Mouse (Mus musculus): ENCODE data around the gene Arhgap24.

The Arhgap24 gene

DNA sequence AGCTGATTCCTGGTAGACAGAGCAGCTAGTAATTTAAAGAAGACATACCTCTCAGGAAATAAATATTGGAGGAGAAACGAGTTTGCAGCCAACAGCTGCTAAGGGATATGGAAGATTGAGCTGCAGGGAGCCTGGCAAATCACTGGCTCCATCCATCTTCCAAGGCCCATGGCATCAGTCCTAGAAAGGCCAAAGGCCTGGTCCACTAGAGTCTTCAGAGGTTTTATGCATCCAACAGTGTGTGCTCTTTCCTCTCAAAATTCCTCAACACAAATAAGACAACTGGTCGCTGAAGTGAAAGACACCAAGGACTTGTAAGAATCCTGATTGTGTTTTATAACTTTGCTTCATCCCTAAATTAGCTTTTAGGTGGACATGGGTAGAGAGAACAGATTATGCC, 194.1 kb downstream of the Arhgap24 start:
- DNase-seq (ENCODE audit: low spot score): no peak

DNA sequence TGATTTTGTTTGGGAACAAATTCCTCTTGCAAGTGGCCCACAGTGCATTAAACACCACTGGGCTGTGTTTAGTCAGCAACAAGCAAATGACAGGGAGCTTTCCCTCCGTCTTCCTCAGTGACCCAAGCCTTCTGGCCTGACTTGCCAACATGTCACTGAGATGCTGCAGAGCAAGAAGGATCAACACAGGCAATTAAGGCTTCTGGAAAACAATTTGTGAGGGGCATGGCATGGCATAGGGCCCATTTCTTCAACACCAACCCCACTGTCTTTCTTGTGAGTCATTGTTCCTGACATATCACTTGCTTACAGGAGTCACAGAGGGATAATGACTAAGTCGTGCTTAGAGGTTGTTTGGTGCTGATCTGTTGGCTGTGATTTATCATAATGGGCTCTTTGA, 196.0 kb downstream of the Arhgap24 start:
- DNase-seq (ENCODE audit: low spot score): no peak

DNA sequence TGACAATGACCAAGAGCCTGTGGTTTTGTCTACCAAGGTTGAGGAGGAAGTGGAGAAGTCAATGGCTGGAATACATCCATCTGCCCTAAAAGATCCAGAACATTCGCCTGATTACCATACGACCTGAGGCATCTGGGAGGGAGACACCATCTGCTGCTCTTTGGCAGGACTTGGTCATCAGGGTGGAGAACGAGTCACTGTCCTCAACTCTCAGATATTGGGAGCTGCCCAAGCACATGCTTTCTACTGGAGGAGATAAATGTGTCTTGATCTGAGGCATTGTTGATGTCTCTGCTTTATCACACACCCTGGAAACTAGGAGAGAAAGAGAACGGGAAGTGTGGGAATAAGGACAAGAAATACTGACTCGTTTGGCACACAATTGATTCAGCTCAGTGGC, 206.5 kb downstream of the Arhgap24 start:
- no peak for DNase-seq (ENCODE audit: low spot score)

DNA sequence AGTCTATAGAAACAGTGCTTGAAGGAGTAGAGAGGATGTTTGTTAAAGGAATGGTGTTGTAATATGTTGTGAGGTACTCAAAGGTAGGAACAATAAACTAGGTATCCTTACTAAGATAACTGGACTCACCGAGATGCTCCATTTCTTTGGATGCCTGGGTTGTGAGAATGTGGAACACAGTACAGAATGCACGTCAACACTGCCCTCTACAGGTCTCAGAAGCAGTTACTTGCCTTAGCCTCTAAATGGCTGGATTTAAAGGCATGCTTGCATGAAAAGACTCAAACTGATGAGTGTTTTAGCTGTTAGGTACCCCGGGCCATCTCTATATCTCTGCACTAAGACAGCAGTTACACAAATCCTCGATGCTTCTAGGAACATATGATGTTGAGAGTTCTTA, 211.3 kb downstream of the Arhgap24 start:
- peak; percentile 22 for DNase-seq (ENCODE audit: low spot score)

DNA sequence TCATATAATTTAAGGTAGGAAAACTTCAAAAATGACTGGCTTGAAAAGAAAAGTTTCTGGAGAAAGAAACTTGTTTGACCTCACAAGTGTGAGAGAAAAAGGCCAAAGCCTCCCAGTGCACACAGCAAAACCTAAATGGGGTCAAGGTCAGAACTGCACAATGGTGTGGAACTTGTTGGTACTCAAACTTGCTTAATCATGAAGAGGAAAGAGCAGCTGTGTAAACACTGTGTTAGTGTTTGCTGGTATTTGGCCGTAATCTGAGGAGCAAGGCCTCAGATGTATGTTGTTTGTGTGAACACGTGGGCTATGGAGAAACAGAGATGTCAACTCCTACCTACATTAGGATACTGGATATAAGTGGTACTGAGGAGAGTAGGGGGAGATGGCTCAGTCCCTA, 212.0 kb downstream of the Arhgap24 start:
- no peak for DNase-seq (ENCODE audit: low spot score)

DNA sequence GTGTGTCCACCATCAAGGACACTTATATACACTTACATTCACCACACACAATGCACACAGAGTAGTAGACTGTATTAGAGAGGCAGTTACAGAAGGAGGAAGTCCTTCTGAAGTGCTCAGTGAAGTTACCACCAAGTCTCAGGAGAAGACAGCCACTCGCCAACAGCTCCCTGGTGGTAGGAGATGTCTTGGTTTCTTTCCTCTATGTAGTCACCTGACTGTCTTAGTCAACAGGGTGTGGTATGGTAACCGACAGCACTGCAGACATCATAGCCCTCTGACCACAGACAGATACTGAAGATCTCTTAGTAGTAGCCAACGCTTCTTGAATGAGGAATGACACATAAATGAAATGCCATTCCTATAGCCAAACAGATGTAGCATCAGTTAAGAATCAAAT, 212.7 kb downstream of the Arhgap24 start:
- DNase-seq (ENCODE audit: low spot score): no peak

DNA sequence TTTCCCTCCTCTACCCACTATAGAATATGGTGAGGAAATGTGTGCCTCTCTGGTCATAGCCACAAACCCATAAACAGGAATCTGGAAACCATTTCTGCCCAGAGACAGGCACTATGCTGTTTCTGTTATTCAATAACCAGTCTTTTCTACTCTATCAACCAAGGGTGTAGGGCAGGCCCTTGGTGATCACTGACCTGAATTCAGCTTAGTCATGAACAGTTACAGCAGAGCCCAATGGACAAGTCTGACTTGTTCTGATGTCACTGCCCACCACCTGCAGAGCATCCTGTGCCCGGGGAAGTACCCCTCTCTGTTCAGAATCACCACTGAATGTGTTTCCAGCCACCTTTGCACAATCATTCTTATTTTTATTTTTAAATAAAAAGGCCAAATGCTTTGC, 216.6 kb downstream of the Arhgap24 start:
- DNase-seq (ENCODE audit: low spot score): no peak

DNA sequence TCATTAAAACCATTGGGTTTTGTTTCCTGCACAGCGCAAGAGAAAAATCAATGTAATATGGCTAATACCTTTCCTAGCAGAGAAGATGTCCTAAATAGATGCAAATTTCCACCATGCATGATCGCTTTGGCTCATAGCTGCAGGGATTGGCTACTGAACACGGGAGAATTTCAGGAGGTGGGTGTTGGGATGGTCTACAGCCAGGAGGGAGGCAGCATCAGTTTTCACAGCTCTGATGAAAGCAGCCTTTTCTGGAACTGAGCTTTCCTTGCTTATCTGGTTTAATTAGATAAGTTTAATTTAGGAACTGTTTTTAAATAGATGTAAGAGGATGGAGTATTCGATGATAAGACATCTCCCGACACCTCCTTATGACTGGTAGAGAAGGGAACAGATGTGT, 217.2 kb downstream of the Arhgap24 start:
- no peak for DNase-seq (ENCODE audit: low spot score)

DNA sequence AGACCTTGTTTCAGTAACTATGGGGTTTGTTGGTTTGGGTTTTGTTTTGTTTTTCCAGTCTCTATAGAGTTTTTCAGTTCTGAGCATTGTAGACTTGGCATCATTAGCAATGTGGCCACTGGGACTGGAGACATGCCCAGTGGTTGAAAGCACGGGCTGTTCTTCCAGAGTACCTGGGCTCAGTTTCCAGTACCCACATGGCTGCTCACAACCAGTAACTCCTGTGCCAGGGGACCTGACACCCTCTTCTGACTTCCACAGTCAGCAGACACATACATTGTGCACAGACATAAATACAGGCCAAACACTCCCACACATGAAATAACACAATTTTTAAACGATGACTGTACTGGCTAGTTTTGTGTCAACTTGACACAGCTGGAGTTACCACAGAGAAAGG, 217.7 kb downstream of the Arhgap24 start:
- DNase-seq (ENCODE audit: low spot score): no peak

DNA sequence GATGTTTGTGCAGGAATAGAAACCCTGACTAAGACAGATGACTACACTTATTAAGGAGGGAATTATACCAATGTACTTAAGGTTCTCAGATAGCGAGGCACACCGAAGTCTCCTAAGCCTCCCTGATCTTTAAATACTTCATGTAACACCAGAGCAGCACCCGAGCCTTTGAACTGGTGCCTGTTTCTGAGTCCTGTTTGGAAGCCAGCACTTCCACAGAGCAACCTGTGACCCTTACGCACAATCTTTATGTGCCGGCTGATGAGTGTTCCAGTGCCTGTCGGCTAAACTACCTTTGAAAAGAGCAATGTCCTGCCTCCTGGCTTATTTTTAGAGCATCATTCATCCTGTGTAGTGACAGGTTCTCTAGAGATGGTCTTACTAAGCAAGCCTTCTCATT, 221.4 kb downstream of the Arhgap24 start:
- no peak for DNase-seq (ENCODE audit: low spot score)

DNA sequence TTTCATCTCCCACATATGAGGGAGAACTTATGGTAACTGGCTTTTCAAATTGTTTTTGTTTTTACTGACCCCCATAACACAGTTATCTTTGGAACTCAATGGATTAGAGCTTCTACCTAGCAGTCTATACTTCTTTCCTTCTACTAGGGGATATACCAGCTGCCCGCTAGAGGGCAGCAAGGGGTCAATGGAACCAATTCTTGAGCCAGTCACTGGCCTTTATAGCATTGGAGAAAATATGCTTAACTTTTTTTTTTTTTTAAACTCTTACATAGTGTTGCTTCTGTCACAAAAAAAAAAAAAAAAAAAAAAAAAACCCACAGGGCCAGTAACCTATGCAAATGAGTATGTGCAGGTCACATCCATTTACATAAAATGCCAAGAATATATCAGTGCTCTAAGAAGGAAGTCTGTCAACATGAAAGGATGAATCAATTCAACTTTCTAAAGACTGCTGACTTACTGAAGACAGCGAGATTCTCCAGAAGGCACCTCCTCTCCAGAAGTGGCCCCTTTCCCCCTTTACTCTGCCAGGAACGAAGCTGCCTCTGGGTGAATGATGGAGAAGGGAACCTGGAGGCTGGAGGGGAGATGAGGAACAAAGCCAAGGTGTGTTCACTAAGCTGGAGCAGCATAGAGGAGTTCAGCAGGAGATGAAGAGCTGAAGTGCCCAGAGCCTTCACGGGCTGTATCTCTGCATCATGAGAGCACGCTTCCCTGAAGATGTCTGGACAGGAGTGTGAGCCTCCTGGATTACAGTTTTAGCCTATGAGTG, 222.3 kb downstream of the Arhgap24 start:
- peak; percentile 36 for DNase-seq (ENCODE audit: low spot score)

DNA sequence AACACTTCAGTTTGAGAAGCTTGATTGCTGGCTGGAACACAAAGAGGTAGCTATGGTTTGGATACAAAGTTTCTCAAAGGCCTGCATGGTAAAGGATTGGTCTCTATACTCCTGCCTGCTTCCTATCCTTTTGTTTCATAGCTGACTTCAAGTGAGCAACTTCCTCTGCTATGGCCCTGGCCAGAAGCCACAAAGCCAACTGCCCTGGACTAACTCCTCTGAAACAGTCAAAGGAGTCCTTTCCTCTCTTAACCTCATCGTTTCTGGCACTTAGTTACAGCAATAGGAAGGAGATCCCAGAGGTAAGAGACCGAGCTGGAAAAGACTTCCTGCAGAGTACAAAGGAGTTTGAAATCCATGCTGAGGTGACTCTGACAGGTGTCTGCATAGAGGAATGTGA, 224.0 kb downstream of the Arhgap24 start:
- DNase-seq (ENCODE audit: low spot score): no peak

DNA sequence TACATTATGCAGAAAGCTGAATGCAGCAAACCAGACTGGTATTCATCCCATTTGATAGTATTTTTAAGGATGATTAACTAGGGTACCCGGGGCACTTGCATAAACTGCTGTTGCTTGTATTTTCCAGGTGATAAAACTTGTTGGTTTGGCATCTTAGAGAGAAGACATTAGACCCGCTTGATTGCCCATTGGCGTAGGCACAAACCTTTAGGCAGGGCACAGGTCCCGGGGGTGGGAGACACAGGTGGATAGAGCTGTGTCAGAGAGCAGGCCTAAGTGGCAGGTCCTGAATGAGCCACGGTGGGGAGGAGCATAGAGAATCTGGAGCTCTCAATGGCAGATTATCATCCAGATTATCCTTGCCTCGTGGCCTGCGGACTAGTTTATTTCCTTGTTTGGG, 229.1 kb downstream of the Arhgap24 start:
- no peak for DNase-seq (ENCODE audit: low spot score)

DNA sequence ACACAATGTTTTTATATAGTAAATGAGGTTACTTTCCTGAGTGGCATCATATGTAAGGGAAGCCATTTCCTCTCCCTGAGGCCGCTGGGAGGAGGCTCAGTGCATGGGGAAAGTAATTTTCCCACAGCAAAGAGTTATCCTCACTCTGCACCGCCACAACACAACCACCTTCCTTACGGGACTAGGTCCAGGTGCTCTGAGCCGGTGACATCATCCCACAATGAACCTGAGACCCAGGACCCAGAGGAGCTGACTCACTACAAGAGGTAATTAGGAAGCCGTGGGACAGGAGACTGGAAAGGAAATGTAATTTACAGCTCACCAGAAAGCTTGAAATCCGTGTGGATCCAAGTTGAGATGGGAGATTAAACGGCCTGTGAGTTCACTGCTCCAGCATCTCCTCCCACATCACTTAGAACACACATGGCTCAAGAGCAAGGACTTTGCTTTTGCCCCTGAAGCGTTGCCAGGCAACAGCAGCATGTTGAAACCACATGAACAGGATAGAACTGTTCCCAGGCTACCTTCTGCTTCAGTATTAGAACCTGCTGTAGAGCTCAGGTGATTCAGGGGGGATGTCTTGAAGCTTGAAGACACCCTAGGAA, 238.3 kb downstream of the Arhgap24 start:
- peak; percentile 6 for DNase-seq (ENCODE audit: low spot score)

DNA sequence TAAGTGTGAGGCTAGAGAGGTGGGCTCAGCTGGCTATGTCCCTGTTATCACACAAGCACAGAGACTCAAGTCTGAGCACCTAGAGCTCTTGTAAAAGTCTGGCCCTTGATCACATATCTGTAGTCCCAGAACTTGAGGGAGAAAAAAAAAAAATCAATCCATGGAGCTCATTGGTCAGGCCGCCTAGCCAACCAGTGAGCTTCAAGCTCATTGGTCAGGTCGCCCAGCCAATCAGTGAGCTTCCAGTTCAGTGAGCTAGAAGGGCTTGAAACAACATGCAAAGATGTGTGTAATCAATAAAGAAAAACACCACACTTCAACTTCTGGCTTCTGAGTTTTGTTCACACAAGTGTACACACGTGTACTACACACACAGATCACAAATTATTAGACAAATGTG, 242.4 kb downstream of the Arhgap24 start:
- DNase-seq (ENCODE audit: low spot score): no peak

DNA sequence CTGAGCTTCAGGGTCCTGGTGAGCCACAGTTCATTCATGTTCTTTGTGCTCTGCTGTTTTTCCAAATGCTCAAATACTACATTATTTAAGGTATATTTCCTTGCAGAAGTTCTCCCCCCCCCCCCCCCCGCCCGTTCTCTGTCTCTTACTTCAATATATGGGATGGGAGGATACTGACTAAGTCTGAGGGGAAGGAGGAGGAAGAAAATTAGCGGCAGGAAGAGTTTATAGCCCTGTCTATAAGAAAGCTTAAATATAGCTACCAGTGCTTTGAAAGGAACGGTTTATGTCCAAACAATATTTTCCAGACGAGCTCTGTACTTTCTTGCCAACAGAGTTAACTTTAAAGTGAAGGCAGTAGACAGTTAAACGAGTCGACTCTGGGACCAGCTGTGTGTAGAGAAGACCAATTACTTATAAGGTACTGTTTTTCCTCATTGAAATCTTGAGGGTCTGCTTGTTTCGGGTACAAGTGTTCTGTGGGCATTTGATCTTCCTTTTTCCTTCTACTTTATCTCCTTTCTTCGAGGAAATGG, 243.7 kb downstream of the Arhgap24 start:
- no peak for DNase-seq (ENCODE audit: low spot score)

DNA sequence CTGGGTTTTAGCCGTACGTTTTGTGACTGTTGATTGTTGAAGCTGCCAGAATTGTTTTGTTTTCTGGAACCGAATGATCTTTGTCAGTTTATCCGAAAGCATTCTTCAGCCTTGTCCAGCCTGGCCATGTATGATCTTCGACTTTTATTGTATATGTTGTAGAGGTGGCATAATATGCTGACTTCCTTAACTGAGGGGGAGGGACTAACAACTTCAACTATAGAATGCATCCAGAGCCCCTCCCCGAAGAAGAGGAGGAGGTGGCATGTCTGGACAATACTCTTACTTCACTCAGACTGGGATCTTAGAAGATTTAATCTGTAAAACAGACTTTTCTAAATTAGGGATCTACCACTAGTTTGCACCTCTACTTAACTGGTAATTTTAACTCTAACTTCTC, 244.2 kb downstream of the Arhgap24 start:
- no peak for DNase-seq (ENCODE audit: low spot score)

DNA sequence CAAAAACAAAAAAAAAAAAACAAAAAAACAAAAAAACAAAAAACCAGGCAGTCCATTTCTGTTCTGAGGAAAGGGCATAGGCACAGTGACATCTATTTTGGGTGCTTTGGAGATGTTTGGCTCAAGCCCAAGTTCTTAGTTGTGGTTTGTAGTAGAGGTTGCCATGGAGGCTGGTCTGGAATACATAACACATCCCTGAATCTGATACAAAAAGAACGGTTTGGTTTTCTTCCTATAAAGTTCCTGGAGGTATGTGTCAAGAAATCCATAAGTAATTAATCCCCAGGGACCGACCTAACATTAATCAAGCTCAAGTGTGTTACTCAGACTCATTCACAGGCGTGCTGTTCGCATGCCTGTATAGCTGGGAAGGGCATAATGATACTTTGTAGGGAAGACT, 245.8 kb downstream of the Arhgap24 start:
- no peak for DNase-seq (ENCODE audit: low spot score)

DNA sequence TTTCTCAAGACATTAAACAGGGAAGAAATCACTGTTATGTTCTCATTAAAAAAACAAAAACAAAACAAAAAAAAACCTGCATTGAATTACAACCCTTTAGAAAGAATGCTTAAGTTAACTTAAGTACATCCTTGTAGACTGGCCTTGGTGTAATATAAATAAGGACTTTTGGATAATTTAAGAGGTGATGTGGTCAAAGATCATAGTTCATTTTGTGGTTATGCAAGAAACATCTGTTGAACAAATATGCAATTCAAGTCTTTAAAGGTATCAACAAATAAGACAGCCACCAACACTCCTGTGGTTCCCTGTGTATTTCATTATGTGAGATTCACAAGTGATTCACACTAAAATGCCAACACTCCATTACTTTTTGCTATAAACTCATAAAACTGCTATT, 247.3 kb downstream of the Arhgap24 start:
- DNase-seq (ENCODE audit: low spot score): no peak

DNA sequence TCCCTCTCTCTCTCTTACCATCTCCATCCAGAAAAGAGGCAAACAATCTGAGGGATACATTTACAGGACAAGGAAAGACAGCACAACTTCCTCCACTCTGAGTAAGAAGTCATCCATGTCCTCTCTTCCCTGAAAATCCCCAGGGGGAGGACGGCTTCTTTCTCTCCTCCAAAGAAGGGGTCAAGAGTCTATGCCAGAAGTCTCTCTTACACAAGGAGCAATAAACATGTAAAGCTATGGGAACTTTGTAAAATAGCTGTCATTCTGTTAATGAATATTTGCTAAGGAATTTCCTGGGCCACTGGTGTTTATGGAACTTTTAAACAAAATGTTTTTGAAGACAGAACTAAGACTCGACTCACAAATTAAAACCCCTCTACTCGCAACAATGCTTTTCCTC, 248.3 kb downstream of the Arhgap24 start:
- no peak for DNase-seq (ENCODE audit: low spot score)

DNA sequence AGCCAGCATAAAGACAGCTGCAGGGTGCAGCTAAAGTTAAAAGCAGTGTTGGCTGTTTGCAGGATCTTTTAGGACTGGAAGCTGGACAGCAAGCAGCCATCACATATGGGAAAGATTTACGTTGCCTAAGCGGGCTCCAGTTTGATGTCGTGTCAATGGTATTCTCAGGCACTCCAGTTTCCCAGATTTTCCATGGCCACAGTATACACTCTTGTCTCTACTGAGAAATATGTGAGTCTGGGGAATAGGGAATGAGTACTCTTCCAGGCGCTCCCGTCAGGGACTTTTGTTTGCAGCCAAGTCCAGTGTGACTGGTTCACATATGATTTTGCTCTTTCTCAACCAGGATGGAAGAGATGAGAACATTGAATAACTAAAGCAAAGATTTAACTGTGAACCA, 254.9 kb downstream of the Arhgap24 start:
- DNase-seq (ENCODE audit: low spot score): no peak

DNA sequence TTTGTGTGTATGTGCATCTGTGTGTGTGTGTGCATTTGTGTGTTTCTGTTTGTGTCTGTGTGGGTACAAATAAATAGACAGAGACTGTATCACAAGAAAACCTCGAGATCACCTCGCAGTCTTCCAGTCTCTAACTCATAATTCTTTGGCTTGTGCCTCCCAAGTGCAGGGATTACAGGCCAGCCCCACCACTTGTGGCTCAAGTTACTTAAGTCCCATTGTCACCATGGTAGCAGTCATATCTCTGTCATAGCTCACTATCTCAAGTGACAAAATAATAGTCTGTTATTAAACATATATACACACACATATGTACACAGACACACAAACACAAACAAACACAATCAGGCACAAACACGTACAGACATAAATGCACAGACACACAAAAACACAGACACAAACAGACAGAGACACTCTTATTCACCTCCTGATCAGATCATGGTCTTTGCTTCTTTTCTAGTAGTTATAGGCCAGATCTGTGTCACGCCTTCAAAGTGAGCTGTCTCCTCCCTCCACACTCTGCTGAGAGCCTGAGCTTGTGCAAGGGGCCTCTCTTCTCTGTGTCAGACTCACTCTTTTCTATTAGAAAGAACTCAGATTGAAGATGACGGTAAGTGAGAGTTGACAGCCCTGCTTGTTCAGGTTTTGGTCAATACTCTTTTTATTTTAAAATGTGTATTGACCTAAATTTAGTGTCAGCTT, 261.5 kb downstream of the Arhgap24 start:
- DNase-seq (ENCODE audit: low spot score): no peak

DNA sequence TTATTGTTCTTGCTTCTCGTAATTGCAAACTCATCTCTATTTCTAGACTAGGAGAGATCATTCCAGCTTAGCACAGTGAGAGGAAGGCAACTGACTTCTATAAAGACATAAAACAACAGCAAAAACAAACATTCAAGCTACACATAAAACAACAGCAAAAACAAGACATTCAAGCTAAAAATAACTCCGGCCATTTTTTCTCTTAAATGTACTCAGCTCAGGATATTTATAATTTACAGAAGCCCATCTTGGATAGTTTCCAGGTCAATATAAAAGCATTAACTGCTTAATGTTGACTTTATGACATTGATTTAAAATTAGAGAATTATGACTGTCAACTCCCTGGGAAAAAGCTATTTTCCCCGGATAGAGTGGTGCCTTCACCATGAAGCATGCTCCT, 262.2 kb downstream of the Arhgap24 start:
- DNase-seq (ENCODE audit: low spot score): no peak

Measured in MN1 (cell line).